Mouse (Mus musculus) lung, postnatal 0 days (tissue): ENCODE results near the gene Ppm1j. TPM values are rescaled to one million over a fixed set of nuclear protein-coding genes. Genes with fewer than 3 reads are reported as not detected.

Source experiments
- ATAC-seq: fragments of 200-750 bp; cut with Nextera tagmentation; 2 replicates; pipeline ENCODE4 v1.8.0; 2017; ENCODE audit warnings: moderate library complexity
- DNase-seq: peaks from one replicate; pipeline ENCODE4 v3.0.0-alpha.2; 2016; ENCODE audit warnings: low spot score
- H3K27ac ChIP-seq: fragments of 300-500 bp; sonication (generic); 2 replicates; pipeline ENCODE4 v1.5.1; 2014; ENCODE audit warnings: antibody characterized with exemption, mild to moderate bottlenecking, low read length, mixed read lengths
- H3K27me3 ChIP-seq: fragments of 300-500 bp; sonication (generic); replicated peaks from 2 replicates; pipeline ENCODE4 v1.6.1; 2014; ENCODE audit warnings: low read length, mixed read lengths; ENCODE audit not compliant: insufficient read depth
- H3K36me3 ChIP-seq: fragments of 300-500 bp; sonication (generic); 2 replicates; pipeline ENCODE4 v1.6.1; 2014; ENCODE audit warnings: low read length, mixed read lengths; ENCODE audit not compliant: insufficient read depth
- H3K4me1 ChIP-seq: fragments of 300-500 bp; sonication (generic); 2 replicates; pipeline ENCODE4 v1.6.1; 2014; ENCODE audit warnings: antibody characterized with exemption, low read depth, low read length, mixed read lengths; ENCODE audit not compliant: insufficient read depth
- H3K4me2 ChIP-seq: fragments of 300-500 bp; sonication (generic); replicated peaks from 2 replicates; pipeline ENCODE4 v1.6.1; 2014; ENCODE audit warnings: low read depth, mild to moderate bottlenecking, low read length, moderate library complexity, mixed read lengths
- H3K4me3 ChIP-seq: fragments of 300-500 bp; sonication (generic); 2 replicates; pipeline ENCODE4 v1.5.1; 2014; ENCODE audit warnings: low read depth, low read length
- H3K9ac ChIP-seq: fragments of 300-500 bp; sonication (generic); replicated peaks from 2 replicates; pipeline ENCODE4 v1.6.1; 2014; ENCODE audit warnings: low read depth, mild to moderate bottlenecking
- H3K9me3 ChIP-seq: fragments of 300-500 bp; sonication (generic); 2 replicates; pipeline ENCODE4 v1.6.1; 2016; ENCODE audit warnings: low read length, mixed read lengths
- CTCF ChIP-seq: IDR thresholded peaks from 2 replicates; pipeline ENCODE4 v1.5.1; 2016; ENCODE audit warnings: antibody characterized with exemption, mild to moderate bottlenecking
- EP300 ChIP-seq: IDR thresholded peaks from 2 replicates; pipeline ENCODE4 v1.6.1; 2016; ENCODE audit warnings: antibody characterized with exemption, mild to moderate bottlenecking, control low read depth
- WGBS: fragments of 180-500 bp; shearing (Covaris S2); extraction: QIAGEN DNeasy Blood & Tissue Kit; methylation state at CpG from one replicate; pipeline ENCODE4 v1.1.7; 2014; 5-methylcytosine and 5-hydroxymethylcytosine counted together
- polyA plus RNA-seq: library from polyadenylated mRNA; unstranded; fragments of >200 nt; fragmentation: Nextera tagmentation; extraction: Ambion mirVana; gene quantifications from 2 replicates; pipeline ENCODE4 v1.2.1, GENCODE M21; 2015

Gene Ppm1j
- polyA plus RNA-seq, 1 experiment from 2014 or later: 4.4 TPM

DNA sequence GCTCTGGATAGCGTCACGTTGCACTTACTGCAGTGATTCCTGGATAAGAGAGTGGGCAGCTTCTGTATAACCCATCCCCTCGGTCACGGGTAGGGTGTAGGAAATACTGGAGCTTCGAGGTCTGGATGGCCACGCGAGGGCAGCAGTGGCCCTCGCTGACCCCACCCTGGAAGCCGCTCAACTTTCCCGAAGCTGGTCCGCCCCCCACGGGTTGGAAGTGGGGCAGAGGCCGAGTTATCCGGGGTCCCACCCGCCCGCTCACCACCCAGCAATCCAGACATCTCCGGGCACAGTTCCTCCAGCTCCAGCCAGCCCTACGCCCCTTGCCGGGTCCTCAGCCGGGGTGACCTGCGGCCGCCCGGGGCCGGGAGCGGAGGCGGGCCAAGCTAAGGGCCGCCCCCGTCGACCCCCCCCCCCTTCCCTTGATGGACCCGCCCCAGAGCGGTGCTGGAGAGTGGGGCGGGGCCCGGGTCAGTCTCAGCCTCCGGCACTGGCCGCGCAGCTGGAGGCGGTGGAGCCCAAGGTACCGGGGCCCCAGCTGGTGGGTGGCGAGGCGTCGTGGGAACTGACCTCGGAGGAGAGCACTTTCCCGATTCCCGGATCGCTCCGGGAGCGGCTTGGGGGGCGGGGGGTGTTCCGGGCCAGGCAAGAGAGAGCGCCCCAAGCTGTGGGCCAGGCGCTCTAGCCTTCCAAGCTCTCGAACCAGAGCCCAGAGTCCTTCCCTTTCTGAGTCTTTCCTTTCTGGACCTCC, 7.9 kb downstream of the Ppm1j start:
- WGBS: 1% methylated on average over 39 of the region's 52 CpGs
- H3K4me3 ChIP-seq: peak overlapping the region; percentile 62
- TF ChIP-seq EP300: no peak
- peak; percentile 84 for TF ChIP-seq CTCF
- DNase-seq (peak; percentile 94), ATAC-seq (peak; percentile 93)
- no peaks in the 10 kb centered on the region for H3K9me3 ChIP-seq
- H3K9ac ChIP-seq: peak overlapping the region; percentile 71
- H3K36me3 ChIP-seq: peaks cover 13% of the 10 kb centered on the region; the same call in 1 of the 2 replicates
- peak overlapping the region; percentile 66 for H3K4me2 ChIP-seq
- H3K27ac ChIP-seq: peak overlapping the region; percentile 88
- H3K27me3 ChIP-seq: no peaks in the 10 kb centered on the region
- peaks cover 15% of the 10 kb centered on the region for H3K4me1 ChIP-seq

DNA sequence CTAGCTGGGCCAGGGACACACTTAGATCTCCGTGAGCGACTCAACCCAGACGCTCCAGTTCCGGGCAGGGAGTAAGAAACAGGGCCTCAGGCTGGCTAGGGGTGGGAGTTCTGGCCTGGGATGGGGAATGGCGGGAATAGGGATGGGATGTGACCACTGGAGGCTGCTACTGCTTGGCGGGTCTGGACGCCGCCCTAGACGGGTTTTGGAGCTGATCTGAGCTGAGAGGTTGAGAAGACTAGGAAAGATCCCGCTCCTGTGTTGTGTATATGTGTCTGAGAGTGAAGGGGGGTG, 8.4 kb downstream of the Ppm1j start:
- WGBS: 8% methylated on average over 10 of the region's 10 CpGs
- peak overlapping the region; percentile 66 for H3K4me2 ChIP-seq
- no peaks in the 10 kb centered on the region for H3K9me3 ChIP-seq
- H3K9ac ChIP-seq: peak overlapping the region; percentile 71
- H3K4me3 ChIP-seq: peak overlapping the region; percentile 62
- H3K4me1 ChIP-seq: peaks cover 20% of the 10 kb centered on the region
- ATAC-seq (peak; percentile 8), DNase-seq (no peak)
- TF ChIP-seq EP300 (no peak), CTCF (no peak)
- H3K27me3 ChIP-seq: no peaks in the 10 kb centered on the region
- H3K27ac ChIP-seq: peak overlapping the region; percentile 88
- H3K36me3 ChIP-seq: peaks cover 13% of the 10 kb centered on the region; the same call in 1 of the 2 replicates

- DNase-seq: peak; percentile 29
- no peaks in the 10 kb centered on the region for H3K9me3 ChIP-seq
These were observed 9.0 kb downstream of the Ppm1j start for GRCm38 (mm10) chr3:104789822-104790221.

GRCm38 (mm10) chr3:104790401-104790937, 9.6 kb downstream of the Ppm1j start:
- 13% methylated on average over 6 of the region's 6 CpGs for WGBS
- no peaks in the 10 kb centered on the region for H3K9me3 ChIP-seq
- H3K4me2 ChIP-seq: peak overlapping the region; percentile 66
- peak overlapping the region; percentile 62 for H3K4me3 ChIP-seq
- peak overlapping the region; percentile 71 for H3K9ac ChIP-seq
- peaks cover 27% of the 10 kb centered on the region for H3K4me1 ChIP-seq
- peak; percentile 73 for DNase-seq
- TF ChIP-seq EP300 (0 out of 2 replicates have a peak, but pooled peaks have one; percentile 24), CTCF (no peak)
- H3K36me3 ChIP-seq: peaks cover 17% of the 10 kb centered on the region; the same call in 1 of the 2 replicates
- no peaks in the 10 kb centered on the region for H3K27me3 ChIP-seq
- ATAC-seq: no peak; the same call in 1 of the 2 replicates
- peak overlapping the region; percentile 88 for H3K27ac ChIP-seq

More at GRCm38 (mm10) chr3:104789822-104790221, 9.0 kb downstream of the Ppm1j start:
- 32% methylated on average over 13 of the region's 13 CpGs for WGBS
- no peak for TF ChIP-seq EP300
- TF ChIP-seq CTCF: no peak
- no peaks in the 10 kb centered on the region for H3K27me3 ChIP-seq
- no peak for ATAC-seq
- peaks cover 13% of the 10 kb centered on the region; the same call in 1 of the 2 replicates for H3K36me3 ChIP-seq
- peak overlapping the region; percentile 88 for H3K27ac ChIP-seq
- H3K9ac ChIP-seq: peak overlapping the region; percentile 71
- H3K4me3 ChIP-seq: peak overlapping the region; percentile 62
- peaks cover 23% of the 10 kb centered on the region for H3K4me1 ChIP-seq
- H3K4me2 ChIP-seq: peak overlapping the region; percentile 66

GRCm38 (mm10) chr3:104791017-104791416, 10.2 kb downstream of the Ppm1j start:
- Histone ChIP-seq H3K9ac (peak overlapping the region; percentile 71), H3K27me3 (no peaks in the 10 kb centered on the region), H3K4me2 (peak overlapping the region; percentile 66), H3K36me3 (peaks cover 22% of the 10 kb centered on the region; the same call in 1 of the 2 replicates), H3K27ac (peak overlapping the region; percentile 88), H3K4me1 (peaks cover 27% of the 10 kb centered on the region), H3K4me3 (peak overlapping the region; percentile 62), H3K9me3 (no peaks in the 10 kb centered on the region)
- no peak for DNase-seq
- TF ChIP-seq EP300 (no peak), CTCF (no peak)
- 33% methylated on average over 3 of the region's 4 CpGs for WGBS
- no peak for ATAC-seq

DNA sequence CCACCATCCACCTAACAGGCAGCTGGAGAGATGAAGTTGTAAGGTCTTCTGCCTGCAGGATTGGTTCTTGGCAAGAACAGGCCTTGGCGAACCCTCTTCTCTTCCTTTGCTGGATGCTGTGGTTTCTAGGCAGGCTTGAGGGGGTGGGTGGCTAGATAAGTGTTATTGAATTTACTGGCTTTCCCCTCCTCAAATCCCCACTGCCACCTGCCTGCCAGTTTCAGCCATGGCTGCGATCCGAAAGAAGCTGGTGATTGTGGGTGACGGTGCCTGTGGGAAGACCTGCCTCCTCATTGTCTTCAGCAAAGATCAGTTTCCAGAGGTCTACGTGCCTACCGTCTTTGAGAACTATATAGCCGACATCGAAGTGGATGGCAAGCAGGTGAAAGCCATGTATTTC, 10.8 kb downstream of the Ppm1j start:
- no peaks in the 10 kb centered on the region for H3K9me3 ChIP-seq
- TF ChIP-seq CTCF (no peak), EP300 (no peak)
- peak overlapping the region; percentile 66 for H3K4me2 ChIP-seq
- no peaks in the 10 kb centered on the region for H3K27me3 ChIP-seq
- DNase-seq (no peak), ATAC-seq (no peak)
- peaks cover 27% of the 10 kb centered on the region for H3K4me1 ChIP-seq
- peaks cover 25% of the 10 kb centered on the region; the same call in 1 of the 2 replicates for H3K36me3 ChIP-seq
- 85% methylated on average over 8 of the region's 8 CpGs for WGBS
- no peak overlapping the region for H3K4me3 ChIP-seq
- H3K27ac ChIP-seq: 0 out of 2 replicates have a peak overlapping the region, but pooled peaks have one; percentile 88
- H3K9ac ChIP-seq: no peak overlapping the region
